Mouse (Mus musculus): ENCODE results near the gene Zfp580. TPM values are rescaled to one million over a fixed set of nuclear protein-coding genes. Genes with fewer than 3 reads are reported as not detected.
A peak's percentile ranks its signal among the peaks of the same experiment; 100 is the strongest.

Zfp580 gene
- polyA plus RNA-seq, 1 experiment from 2014 or later = 67.2 TPM

- peak within 1 kb of the TSS; percentile 99 for H3K4me3 ChIP-seq
- H3K9ac ChIP-seq = peak within 1 kb of the TSS; percentile 98
- peaks cover 50% of the 10 kb centered on the region for H3K36me3 ChIP-seq
- peaks cover 40% of the 10 kb centered on the region for H3K4me1 ChIP-seq (replicated peaks)
- no peaks in the 10 kb centered on the region for H3K9me3 ChIP-seq
- ATAC-seq (ENCODE audit: low FRiP score) = peak; percentile 96
- no peaks in the 10 kb centered on the region for H3K27me3 ChIP-seq
- H3K27ac ChIP-seq = peak within 1 kb of the TSS; percentile 93
- under 1% methylated on average over 81 of the region's 81 CpGs for WGBS
- peak within 1 kb of the TSS; percentile 93 for H3K4me2 ChIP-seq
These were observed 28.8 kb downstream of the Zfp580 start, which contains the start of gene Epn1 for GRCm38 (mm10) chr7:5080010-5080751. Epn1 (plus strand) TSS chr7:5080235.

DNA sequence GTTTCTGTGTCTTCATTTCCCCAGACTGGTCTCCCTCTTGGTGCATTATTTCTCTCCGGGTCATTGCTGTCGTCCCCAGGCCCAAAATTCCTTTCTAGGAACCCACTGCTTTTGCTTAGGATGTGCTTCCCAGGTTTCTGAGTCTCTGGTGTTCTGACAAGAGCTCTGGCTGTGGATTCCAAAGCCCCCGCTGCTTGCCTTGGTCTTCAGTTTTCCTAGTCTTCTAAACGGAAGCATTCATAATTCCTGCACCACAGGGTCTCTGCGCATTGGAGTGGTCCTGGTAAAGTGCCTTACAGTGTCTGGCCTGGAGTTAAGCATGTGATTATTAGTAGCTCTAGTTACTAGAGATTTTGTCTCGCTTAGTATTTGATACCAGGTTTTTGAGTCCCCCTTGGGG lies 29.5 kb downstream of the Zfp580 start:
- peak overlapping the region; percentile 93 for H3K27ac ChIP-seq
- H3K4me3 ChIP-seq = peak overlapping the region; percentile 99
- no peaks in the 10 kb centered on the region for H3K27me3 ChIP-seq
- peaks cover 40% of the 10 kb centered on the region for H3K4me1 ChIP-seq (replicated peaks)
- WGBS = 21% methylated on average over 6 of the region's 6 CpGs
- H3K9me3 ChIP-seq = no peaks in the 10 kb centered on the region
- peak overlapping the region; percentile 98 for H3K9ac ChIP-seq
- peaks cover 50% of the 10 kb centered on the region for H3K36me3 ChIP-seq
- ATAC-seq (ENCODE audit: low FRiP score) = no peak
- peak overlapping the region; percentile 93 for H3K4me2 ChIP-seq

DNA sequence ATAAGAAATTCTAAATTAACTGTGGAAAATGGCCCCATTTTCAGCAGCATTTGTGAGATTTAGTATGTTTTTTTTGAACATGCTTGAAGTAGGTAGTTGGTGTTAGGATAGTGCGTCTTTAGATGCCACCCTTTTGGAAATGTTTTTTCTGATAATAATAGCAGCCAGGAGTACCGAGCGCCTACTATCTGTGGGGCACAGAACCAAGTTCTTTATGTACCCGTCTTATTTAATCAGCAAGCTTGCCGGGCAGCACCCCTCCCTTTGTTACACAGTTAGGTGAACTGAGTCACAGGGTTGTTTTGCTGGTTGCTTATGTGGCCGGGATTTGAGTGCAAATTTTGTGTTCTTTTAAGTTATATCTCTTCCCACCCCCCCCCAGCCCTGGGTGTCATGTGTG lies 29.9 kb downstream of the Zfp580 start:
- Histone ChIP-seq H3K9ac (peak overlapping the region; percentile 98), H3K4me3 (peak overlapping the region; percentile 99), H3K9me3 (no peaks in the 10 kb centered on the region), H3K27ac (no peak overlapping the region), H3K4me2 (peak overlapping the region; percentile 93), H3K36me3 (peaks cover 51% of the 10 kb centered on the region), H3K4me1 (replicated peaks) (peaks cover 43% of the 10 kb centered on the region), H3K27me3 (no peaks in the 10 kb centered on the region)
- no peak for ATAC-seq (ENCODE audit: low FRiP score)
- 68% methylated on average over 6 of the region's 6 CpGs for WGBS

DNA sequence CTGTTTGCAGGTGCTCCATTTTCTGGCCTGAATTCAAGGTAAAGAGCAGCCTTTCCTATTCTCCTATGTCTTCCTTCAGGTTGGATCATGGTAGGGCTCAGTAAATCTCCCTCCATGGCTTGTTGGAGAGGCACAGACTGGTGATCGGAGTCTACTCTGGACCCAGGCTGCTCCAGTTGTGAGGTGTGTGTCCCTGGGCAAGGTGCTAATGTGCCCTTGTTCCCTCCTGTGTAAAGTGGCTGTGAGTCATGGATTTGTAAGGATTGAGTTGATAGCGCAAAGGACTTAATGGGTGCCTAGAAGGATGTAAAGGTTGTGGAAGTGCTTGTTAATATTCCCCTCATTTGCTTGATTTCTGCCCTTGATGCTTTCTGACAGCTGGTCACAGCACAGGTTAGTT lies 30.6 kb downstream of the Zfp580 start:
- Histone ChIP-seq H3K4me1 (replicated peaks) (peaks cover 46% of the 10 kb centered on the region), H3K27me3 (no peaks in the 10 kb centered on the region), H3K9me3 (no peaks in the 10 kb centered on the region), H3K9ac (0 out of 2 replicates have a peak overlapping the region, but pooled peaks have one; percentile 98), H3K27ac (no peak overlapping the region), H3K4me3 (peak overlapping the region; percentile 9; the same call in 1 of the 2 replicates), H3K4me2 (peak overlapping the region; percentile 93; the same call in 1 of the 2 replicates), H3K36me3 (peaks cover 47% of the 10 kb centered on the region)
- 93% methylated on average over 2 of the region's 2 CpGs for WGBS
- ATAC-seq (ENCODE audit: low FRiP score) = no peak

DNA sequence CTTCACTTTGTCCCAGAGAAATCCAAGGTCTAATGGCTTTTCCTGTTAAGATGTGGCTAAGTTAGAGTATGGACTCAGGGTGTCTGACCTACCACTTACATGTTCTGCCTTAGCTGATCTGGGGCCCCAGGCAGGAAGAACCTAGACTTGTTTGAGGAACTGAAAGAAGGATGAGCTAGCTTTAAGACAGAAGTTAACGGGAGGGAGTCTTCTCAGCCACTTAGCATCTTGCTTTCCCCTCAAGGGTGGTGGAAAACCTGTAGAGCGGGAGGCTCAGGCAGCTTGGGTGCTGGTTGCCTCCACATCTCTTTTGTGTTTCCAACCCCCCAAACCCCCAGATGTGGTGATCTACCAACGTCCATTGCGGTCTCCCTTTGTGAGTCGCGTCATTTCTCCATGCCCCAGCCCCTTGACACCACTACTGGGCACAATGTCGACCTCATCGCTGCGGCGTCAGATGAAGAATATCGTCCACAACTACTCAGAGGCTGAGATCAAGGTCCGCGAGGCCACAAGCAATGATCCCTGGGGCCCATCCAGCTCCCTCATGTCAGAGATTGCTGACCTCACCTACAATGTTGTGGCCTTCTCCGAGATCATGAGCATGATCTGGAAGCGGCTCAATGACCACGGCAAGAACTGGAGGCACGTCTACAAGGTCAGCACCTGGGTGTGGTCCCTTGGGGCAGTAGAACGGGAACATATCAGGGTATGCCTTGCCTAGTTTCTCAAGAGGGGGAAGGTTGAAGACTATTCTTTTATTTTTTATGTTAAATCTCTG lies 32.2 kb downstream of the Zfp580 start:
- H3K4me1 ChIP-seq (replicated peaks) = peaks cover 46% of the 10 kb centered on the region
- no peaks in the 10 kb centered on the region for H3K9me3 ChIP-seq
- H3K4me3 ChIP-seq = no peak overlapping the region
- no peak overlapping the region for H3K9ac ChIP-seq
- H3K27me3 ChIP-seq = no peaks in the 10 kb centered on the region
- no peak overlapping the region for H3K4me2 ChIP-seq
- H3K27ac ChIP-seq = no peak overlapping the region
- 94% methylated on average over 18 of the region's 18 CpGs for WGBS
- ATAC-seq (ENCODE audit: low FRiP score) = no peak
- H3K36me3 ChIP-seq = peaks cover 42% of the 10 kb centered on the region

DNA sequence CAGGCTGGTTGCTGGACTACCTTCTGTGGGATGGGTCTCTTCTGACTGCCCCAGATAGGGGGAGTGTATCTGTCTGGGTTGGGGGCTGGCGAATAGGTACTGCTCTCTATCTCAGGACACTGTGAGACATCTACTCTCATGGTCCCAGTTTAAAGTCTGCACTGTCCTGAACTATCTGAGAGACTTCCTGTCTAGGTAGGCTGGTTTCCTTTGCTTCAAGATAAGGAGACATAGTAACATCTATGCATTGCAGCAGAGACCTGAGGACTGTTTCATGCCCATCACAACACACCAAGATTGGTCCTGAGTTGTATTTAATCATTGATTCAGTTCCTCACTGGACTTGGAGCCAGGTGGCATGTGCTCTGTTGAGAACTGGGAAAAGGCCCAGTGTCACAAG lies 34.2 kb downstream of the Zfp580 start:
- no peak overlapping the region for H3K27ac ChIP-seq
- peaks cover 44% of the 10 kb centered on the region for H3K36me3 ChIP-seq
- no peak overlapping the region for H3K4me2 ChIP-seq
- H3K27me3 ChIP-seq = no peaks in the 10 kb centered on the region
- H3K9me3 ChIP-seq = no peaks in the 10 kb centered on the region
- peaks cover 46% of the 10 kb centered on the region for H3K4me1 ChIP-seq (replicated peaks)
- H3K4me3 ChIP-seq = no peak overlapping the region
- no peak for ATAC-seq (ENCODE audit: low FRiP score)
- no peak overlapping the region for H3K9ac ChIP-seq
- 90% methylated on average over 1 of the region's 1 CpGs for WGBS

DNA sequence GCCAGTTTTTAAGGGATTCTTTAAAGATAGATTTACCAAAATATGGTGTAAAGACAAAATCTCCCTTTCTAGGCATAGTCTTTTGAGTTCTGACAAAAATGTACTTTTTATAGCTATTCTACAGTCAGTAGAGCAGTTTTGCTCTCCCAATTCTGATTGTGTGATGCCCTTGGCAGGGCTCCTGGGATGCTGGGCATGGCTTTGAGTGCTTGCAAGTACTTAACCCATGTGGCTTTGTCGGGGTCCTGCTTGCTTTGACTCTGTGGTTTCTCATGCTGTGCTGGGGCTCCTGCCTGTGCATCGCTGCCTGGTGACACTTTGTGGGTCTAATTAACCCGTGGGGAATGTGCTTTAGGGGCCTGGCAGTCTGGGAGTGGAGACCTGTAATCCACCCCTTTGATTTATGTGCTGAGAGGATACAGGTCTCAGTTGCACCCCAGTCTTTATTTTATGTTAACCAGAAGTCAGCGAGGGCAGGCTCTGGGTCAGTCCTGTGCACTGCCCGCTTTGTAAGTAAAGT lies 35.6 kb downstream of the Zfp580 start:
- H3K4me3 ChIP-seq = no peak overlapping the region
- H3K27ac ChIP-seq = no peak overlapping the region
- ATAC-seq (ENCODE audit: low FRiP score) = no peak
- H3K4me2 ChIP-seq = no peak overlapping the region
- H3K27me3 ChIP-seq = no peaks in the 10 kb centered on the region
- H3K4me1 ChIP-seq (replicated peaks) = peaks cover 32% of the 10 kb centered on the region
- WGBS = 82% methylated on average over 5 of the region's 5 CpGs
- no peaks in the 10 kb centered on the region for H3K9me3 ChIP-seq
- H3K9ac ChIP-seq = no peak overlapping the region
- peaks cover 55% of the 10 kb centered on the region for H3K36me3 ChIP-seq

GRCm38 (mm10) chr7:5087886-5088285 lies 36.5 kb downstream of the Zfp580 start:
- H3K4me1 ChIP-seq (replicated peaks) = peaks cover 25% of the 10 kb centered on the region
- H3K9me3 ChIP-seq = no peaks in the 10 kb centered on the region
- H3K9ac ChIP-seq = 0 out of 2 replicates have a peak overlapping the region, but pooled peaks have one; percentile 31
- H3K36me3 ChIP-seq = peaks cover 64% of the 10 kb centered on the region
- H3K4me2 ChIP-seq = no peak overlapping the region
- H3K27ac ChIP-seq = no peak overlapping the region
- no peak overlapping the region for H3K4me3 ChIP-seq
- ATAC-seq (ENCODE audit: low FRiP score) = no peak
- H3K27me3 ChIP-seq = no peaks in the 10 kb centered on the region
- WGBS = 92% methylated on average over 4 of the region's 4 CpGs

DNA sequence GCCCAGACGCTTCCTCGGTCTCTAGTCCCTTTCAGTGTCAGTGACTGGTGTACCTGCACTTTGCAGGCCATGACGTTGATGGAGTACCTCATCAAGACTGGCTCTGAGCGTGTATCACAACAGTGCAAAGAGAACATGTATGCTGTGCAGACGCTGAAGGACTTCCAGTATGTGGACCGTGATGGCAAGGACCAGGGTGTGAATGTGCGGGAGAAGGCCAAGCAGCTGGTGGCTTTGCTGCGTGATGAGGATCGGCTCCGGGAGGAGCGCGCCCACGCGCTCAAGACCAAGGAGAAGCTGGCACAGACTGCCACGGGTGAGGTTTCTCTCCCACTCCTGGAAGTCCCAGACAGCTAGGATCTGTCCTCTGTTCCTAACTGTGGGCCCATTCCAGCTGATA lies 38.5 kb downstream of the Zfp580 start:
- no peak overlapping the region for H3K27ac ChIP-seq
- peaks cover 74% of the 10 kb centered on the region for H3K36me3 ChIP-seq
- ATAC-seq (ENCODE audit: low FRiP score) = no peak
- H3K4me2 ChIP-seq = no peak overlapping the region
- H3K4me3 ChIP-seq = no peak overlapping the region
- no peaks in the 10 kb centered on the region for H3K9me3 ChIP-seq
- 95% methylated on average over 15 of the region's 15 CpGs for WGBS
- H3K4me1 ChIP-seq (replicated peaks) = peaks cover 8% of the 10 kb centered on the region; the same call in 1 of the 2 replicates
- no peaks in the 10 kb centered on the region for H3K27me3 ChIP-seq
- no peak overlapping the region for H3K9ac ChIP-seq

- peak overlapping the region; percentile 19; the same call in 1 of the 2 replicates for H3K9ac ChIP-seq
- H3K9me3 ChIP-seq = no peaks in the 10 kb centered on the region
- WGBS = 91% methylated on average over 15 of the region's 15 CpGs
- peaks cover 4% of the 10 kb centered on the region; the same call in 1 of the 2 replicates for H3K4me1 ChIP-seq (replicated peaks)
- no peaks in the 10 kb centered on the region for H3K27me3 ChIP-seq
- no peak overlapping the region for H3K27ac ChIP-seq
- peaks cover 76% of the 10 kb centered on the region for H3K36me3 ChIP-seq
- ATAC-seq (ENCODE audit: low FRiP score) = no peak
- H3K4me3 ChIP-seq = no peak overlapping the region
- no peak overlapping the region for H3K4me2 ChIP-seq
These were observed 39.8 kb downstream of the Zfp580 start for GRCm38 (mm10) chr7:5091008-5091728.

DNA sequence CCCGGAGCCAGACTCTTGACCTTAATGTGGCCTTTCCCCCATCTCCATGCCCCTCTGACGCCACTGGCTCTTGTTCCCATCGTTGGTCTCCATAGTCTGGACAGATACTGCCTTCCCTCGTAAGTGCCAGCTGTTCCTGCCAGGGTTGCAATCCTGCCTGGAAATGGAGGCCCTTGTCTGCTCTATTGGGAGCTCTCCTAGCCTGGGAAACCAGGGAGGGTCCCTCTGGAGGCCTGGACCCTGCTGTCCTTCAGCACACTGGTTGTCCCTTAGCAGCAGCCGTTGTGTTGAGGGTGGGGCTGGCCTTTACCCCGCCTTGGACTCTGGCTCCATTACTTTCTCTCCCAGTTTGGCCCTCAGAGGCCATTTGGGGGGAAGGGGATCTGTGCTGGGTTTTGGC lies 41.0 kb downstream of the Zfp580 start:
- H3K36me3 ChIP-seq = peaks cover 78% of the 10 kb centered on the region
- 87% methylated on average over 6 of the region's 6 CpGs for WGBS

More for the DNA sequence above, 41.0 kb downstream of the Zfp580 start:
- no peak overlapping the region for H3K4me2 ChIP-seq
- no peaks in the 10 kb centered on the region for H3K4me1 ChIP-seq (replicated peaks)
- no peak overlapping the region for H3K4me3 ChIP-seq
- ATAC-seq (ENCODE audit: low FRiP score) = no peak
- H3K27me3 ChIP-seq = no peaks in the 10 kb centered on the region
- H3K27ac ChIP-seq = no peak overlapping the region
- no peaks in the 10 kb centered on the region for H3K9me3 ChIP-seq
- no peak overlapping the region for H3K9ac ChIP-seq
